Mouse (Mus musculus): Measurements from ENCODE around the gene Mnd1.
A peak's percentile ranks its signal among the peaks of the same experiment; 100 is the strongest.

Mnd1 gene

GRCm38 (mm10) chr3:84155558-84156006, at the start of gene Mnd1:
Mnd1 (minus strand) TSS chr3:84155786.
- peak; percentile 93 for DNase-seq (ENCODE audit: low read depth, low spot score)

DNA sequence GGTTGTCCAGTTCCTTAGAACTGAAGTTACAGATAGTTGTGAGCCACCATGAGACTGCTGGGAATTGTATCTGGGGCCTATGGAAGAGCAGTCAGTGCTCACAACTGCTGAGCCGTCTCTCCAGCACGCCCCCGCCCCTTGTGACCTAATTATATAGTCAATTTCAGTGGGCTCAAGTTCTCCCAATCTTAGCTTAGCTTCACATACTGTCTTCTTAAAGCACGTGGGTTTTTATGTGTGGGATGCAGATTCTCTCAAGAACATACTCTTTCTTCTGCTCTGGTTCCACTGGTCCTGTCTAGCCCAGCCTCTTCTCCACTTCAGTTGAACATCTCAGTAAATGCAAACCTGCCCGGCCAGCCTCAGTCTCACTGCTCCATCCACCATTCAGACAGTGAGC, 49.1 kb upstream of the Mnd1 start:
- DNase-seq (ENCODE audit: low read depth, low spot score) = no peak

- no peak for DNase-seq (ENCODE audit: low read depth, low spot score)
Measured at GRCm38 (mm10) chr3:84200559-84201420, 45.2 kb upstream of the Mnd1 start.

DNA sequence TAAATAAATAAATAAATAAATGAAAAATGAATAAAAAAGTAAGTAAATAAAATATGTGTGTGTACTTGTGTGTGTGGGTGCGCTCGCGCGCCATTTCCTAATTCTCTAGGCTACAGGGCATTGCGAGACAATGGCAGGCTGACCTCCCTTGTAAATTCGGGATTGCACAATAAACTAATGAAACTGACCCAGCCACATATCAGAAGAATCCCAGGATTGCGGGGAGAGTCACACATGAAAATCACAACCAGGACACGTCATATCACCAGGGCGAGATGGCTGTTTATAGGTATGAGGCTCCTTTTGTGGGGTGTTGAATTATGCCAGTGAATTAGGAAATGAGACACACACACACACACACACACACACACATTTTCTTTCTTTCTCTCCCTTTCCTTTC, 43.9 kb upstream of the Mnd1 start:
- no peak for DNase-seq (ENCODE audit: low read depth, low spot score)

DNA sequence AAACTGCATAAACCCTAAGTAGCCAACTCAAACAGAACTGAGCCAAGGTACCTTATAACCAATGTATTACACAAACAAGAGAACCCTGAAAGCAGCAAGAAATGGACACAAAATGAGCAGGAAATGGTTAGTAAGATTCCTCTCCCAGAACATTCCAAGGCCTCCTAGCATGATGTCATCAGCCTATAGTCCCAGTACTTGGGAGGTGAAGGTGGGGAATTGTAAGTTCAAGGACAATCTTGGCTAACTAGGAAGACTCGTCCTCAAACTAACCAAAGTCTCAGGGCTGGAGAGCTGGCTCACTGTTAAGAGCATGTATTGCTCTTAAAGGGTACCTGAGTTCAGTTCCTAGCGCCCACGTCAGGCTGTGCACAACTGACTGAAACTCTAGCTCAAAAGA, 42.6 kb upstream of the Mnd1 start:
- no peak for DNase-seq (ENCODE audit: low read depth, low spot score)

DNA sequence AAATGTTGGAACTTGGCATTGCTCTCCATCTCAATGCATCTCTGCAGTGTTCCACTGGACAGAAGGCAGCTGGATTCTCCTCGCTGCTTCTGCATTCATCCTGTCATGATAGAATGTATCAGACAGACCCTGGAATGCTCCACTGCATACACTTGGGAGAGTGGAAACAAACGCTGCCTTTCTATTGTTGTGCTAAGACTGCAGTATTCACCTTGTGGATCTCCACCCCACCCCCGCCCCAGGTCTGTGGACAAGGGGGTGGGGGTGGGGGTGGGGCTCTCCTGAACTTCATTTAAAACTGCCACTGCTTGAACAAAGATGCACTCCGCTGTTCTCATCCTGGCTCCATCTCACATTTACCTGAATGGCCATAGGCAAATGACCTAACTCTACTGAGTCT, 38.3 kb upstream of the Mnd1 start:
- no peak for DNase-seq (ENCODE audit: low read depth, low spot score)

GRCm38 (mm10) chr3:84191141-84191881, 35.7 kb upstream of the Mnd1 start:
- DNase-seq (ENCODE audit: low read depth, low spot score) = no peak

- DNase-seq (ENCODE audit: low read depth, low spot score) = no peak
Measured at GRCm38 (mm10) chr3:84190513-84191061, 35.0 kb upstream of the Mnd1 start.

DNA sequence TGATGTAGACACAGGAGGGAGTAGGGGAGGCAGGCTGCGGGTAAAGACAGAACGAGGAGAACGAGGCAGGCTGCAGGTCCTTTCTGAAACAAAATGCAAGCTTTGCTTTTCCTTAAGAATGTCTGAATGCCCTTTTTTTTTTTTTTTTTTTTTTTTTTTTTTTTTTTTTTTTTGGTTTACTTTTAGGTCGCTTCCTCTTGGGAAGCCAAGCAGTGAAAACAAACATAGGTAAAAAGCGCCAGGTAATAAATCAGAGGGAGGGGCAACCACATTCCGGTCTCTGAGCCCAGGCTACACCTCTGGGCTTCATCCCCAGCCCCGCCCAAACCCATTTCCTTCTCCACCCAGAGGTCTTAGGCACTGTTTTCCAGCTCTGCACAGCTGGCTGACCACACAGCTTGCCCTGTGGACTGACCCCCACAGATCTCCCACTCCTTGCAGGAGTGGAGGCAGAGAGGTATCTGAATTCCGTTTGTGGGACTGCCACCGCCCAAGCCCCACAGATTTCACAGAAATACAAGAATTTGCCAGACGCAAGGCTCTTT, 34.1 kb upstream of the Mnd1 start:
- DNase-seq (ENCODE audit: low read depth, low spot score) = no peak

DNA sequence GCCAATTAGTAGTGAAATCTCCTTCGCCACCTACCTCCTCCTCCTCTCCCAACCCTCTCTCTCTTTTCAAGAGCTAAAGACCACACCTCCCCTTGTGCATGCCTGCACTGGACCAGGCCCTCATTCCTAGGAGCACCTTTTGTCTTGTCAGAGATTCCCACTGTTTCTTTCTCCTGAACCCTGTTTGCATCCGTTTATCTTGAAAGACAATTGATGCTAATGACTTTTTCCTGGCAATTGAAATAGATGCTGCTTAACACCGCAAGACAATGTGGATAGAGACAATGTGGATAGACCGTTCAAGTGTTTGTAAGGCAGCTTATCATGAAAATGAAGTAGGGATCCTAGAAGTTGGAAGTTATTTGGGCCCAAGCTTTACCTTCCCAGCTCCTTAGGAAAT, 26.1 kb upstream of the Mnd1 start:
- DNase-seq (ENCODE audit: low read depth, low spot score) = no peak

- DNase-seq (ENCODE audit: low read depth, low spot score) = no peak
Measured at GRCm38 (mm10) chr3:84181102-84181501, 25.5 kb upstream of the Mnd1 start.

DNA sequence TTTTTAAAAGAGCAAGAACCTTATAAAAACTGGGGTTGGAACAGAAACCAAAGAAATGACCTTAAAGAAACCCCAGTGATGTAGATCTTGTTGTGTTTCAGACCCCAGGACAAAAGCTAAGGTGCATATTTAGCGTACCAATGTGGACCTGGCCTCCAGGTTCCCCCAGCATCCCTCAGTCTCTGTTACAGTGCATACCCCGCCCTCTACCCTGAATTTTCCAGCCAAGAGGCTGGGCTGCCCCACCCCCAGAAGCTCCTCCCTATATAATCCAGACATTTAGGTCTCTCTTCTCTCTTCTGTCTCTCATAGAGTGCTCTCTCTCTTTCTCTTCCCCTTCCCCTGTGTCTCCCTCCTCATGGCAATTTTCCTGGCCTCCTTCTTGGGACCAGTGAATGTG, 24.7 kb upstream of the Mnd1 start:
- no peak for DNase-seq (ENCODE audit: low read depth, low spot score)

DNA sequence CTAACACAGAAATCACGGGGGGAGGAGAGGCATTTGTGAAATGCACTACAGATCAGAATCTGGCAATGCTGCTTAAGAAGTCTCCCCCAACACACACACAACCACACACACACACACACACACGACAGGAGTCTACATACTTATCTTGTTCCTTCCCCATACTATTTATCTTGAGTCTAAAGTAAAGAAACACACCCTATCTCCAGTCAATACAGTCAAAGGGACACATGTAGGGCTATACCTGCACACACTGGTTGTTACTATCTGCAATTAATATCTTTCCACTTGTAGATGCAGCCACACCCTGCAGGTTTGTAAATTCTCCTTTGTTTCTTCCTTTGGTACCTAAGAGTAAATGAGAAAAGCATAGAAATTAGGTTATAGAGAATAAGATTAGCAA, 22.2 kb upstream of the Mnd1 start:
- DNase-seq (ENCODE audit: low read depth, low spot score) = no peak

DNA sequence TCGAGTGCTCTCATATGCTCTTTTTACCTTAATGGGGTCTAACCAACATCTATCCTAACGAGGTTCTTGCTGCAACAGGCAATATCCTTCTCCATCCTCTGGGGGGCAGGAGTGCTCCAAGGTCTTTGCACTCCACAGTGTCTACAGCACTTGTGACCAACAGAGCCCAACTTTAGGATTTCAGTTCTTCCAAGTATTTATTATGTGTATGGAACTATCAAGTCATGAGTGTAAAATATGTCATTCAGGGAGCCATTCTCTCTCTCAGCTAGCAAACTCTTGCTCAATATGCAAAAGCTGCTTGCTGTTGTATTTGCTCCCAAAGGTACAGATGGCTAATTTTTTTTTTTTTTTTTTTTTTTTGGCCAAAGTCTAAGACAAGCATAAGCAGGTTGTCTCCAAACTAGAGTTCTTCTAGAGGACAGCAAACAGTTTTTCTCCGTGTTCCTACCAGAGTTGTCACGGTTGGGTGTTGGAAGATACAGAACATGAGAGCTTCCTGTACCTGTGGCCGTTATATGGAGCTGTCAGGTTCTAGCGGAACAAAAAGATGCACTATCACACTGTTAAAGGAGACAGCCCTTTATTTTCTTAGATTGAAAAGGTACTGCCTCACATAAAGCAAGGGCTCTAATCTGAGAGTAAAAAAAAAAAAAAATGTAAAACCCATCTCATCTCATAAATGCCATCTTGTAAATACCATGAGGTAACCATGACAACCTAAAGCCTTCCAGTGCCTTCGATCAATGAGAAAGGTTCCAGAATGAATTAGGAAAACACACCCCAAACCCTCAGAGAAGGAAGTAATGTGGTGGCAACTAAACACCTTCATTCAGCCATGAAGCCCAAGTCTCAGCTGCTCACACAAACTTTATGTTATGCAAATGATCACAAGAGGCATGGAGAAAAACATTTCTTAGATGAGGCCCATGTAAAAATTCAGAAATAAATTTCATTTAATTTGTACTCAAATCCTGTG, 20.0 kb upstream of the Mnd1 start:
- no peak for DNase-seq (ENCODE audit: low read depth, low spot score)

GRCm38 (mm10) chr3:84173581-84174154, 18.1 kb upstream of the Mnd1 start, which contains the start of gene Gm6525:
Gm6525 (plus strand) TSS chr3:84174104.
- DNase-seq (ENCODE audit: low read depth, low spot score) = no peak

- no peak for DNase-seq (ENCODE audit: low read depth, low spot score)
Measured at GRCm38 (mm10) chr3:84172406-84172805, 16.8 kb upstream of the Mnd1 start.

- DNase-seq (ENCODE audit: low read depth, low spot score) = no peak
Measured at GRCm38 (mm10) chr3:84169393-84170005, 13.9 kb upstream of the Mnd1 start.

DNA sequence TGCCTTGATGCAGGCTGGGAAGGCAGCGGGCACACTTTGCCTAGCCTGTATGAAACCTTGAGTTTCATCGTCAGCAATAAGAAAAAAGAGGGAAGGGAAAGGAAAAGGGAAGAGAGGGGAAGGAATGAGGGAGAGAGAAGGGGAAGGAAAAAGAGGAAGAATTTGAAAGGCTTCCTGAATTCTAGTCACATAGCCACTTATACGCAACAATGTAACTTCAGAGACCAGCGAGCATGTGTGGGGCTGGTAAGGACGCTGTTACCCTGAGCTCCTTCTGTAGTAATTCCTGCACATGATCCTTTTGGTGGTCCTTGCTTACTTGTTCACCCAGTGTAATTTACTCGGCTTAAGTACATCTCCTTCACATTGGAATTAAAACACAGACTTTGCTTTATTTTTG, 13.4 kb upstream of the Mnd1 start:
- DNase-seq (ENCODE audit: low read depth, low spot score) = no peak

DNA sequence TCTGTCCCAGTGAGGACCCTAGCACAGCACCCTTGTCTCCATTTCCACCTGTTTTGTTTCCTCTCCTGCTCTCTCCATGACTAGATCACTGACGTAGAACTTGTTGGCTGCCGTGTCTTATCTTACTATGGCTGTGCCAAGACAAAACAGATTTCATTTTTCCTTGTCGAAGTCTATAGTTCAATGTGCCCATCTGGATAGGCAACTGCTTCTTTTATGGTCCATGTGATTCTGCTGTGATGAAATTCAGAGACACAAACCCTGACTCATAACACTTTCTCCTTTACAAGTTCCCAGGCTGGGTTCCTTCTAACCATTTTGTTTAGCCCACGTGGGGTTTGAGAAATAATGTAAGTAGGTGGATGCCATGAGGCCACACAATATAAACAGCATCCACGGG, 10.5 kb upstream of the Mnd1 start:
- no peak for DNase-seq (ENCODE audit: low read depth, low spot score)

DNA sequence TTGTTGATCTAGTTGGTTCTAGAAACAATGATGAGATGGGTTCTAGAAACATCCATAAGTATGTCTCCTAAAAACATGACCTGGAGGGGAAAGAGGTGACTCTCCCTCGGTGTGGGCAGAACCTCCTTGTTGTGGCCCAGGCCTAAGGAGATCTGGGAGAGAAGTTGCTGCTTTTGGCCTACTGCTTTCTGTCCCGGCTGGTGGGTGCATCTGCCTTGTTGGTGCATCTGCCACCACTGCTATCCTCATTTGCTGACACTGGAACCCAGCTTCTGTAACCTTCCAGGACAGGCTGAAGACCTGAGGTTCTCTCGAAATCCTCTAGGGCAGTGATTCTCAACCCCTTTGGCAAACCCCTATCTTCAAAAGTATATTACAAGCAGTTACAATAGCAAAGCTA, 9.8 kb upstream of the Mnd1 start:
- no peak for DNase-seq (ENCODE audit: low read depth, low spot score)
